Mouse (Mus musculus): ENCODE measurements around the gene Tmem145.

GRCm38 (mm10) chr7:25305956-25306613, at the start of gene Tmem145:
- TF ChIP-seq GATA1 (IDR thresholded peaks at IDR 0.05; ENCODE audit: borderline replicate concordance, low read length) = no peak
- TF ChIP-seq FLI1 (IDR thresholded peaks at IDR 0.05; ENCODE audit: low read length) = no peak

Data from megakaryocyte, embryonic 14.5 days (primary cell).